Mouse (Mus musculus) neural tube, embryonic 13.5 days (tissue): ENCODE measurements around the gene Vasn. TPM values are rescaled to one million over a fixed set of nuclear protein-coding genes. Genes with fewer than 3 reads are reported as not detected.

Experiments used
- ATAC-seq: fragments of 200-750 bp; cut with Nextera tagmentation; 2 replicates; pipeline ENCODE4 v1.8.0; 2017; ENCODE audit warnings: low read depth, mild to moderate bottlenecking, moderate TSS enrichment, moderate library complexity
- H3K27ac ChIP-seq: fragments of 300-500 bp; sonication (generic); replicated peaks from 2 replicates; pipeline ENCODE4 v1.5.1; 2015; ENCODE audit warnings: moderate library complexity, mild to moderate bottlenecking, inconsistent platforms
- H3K27me3 ChIP-seq: fragments of 300-500 bp; sonication (generic); 2 replicates; pipeline ENCODE4 v1.6.1; 2015; ENCODE audit warnings: mild to moderate bottlenecking, inconsistent platforms
- H3K36me3 ChIP-seq: fragments of 300-500 bp; sonication (generic); 2 replicates; pipeline ENCODE4 v1.6.1; 2015; ENCODE audit warnings: mild to moderate bottlenecking, inconsistent platforms
- H3K4me1 ChIP-seq: fragments of 300-500 bp; sonication (generic); replicated peaks from 2 replicates; pipeline ENCODE4 v1.6.1; 2015; ENCODE audit warnings: inconsistent platforms
- H3K4me2 ChIP-seq: fragments of 300-500 bp; sonication (generic); 2 replicates; pipeline ENCODE4 v1.6.1; 2015; ENCODE audit warnings: inconsistent platforms, mild to moderate bottlenecking, moderate library complexity
- H3K4me3 ChIP-seq: fragments of 300-500 bp; sonication (generic); 2 replicates; pipeline ENCODE4 v1.5.1; 2015; ENCODE audit warnings: mild to moderate bottlenecking, inconsistent platforms
- H3K9ac ChIP-seq: fragments of 300-500 bp; sonication (generic); 2 replicates; pipeline ENCODE4 v1.6.1; 2015; ENCODE audit warnings: moderate library complexity, mild to moderate bottlenecking, inconsistent platforms
- H3K9me3 ChIP-seq: fragments of 300-500 bp; sonication (generic); 2 replicates; pipeline ENCODE4 v1.6.1; 2016; ENCODE audit warnings: inconsistent platforms
- WGBS: fragments of 180-500 bp; shearing (Covaris S2); methylation state at CpG from one replicate; pipeline ENCODE4 v1.1.7; 2015; 5-methylcytosine and 5-hydroxymethylcytosine counted together
- polyA plus RNA-seq: library from polyadenylated mRNA; unstranded; fragments of >200 nt; fragmentation: Nextera tagmentation; extraction: Ambion mirVana; gene quantifications from 2 replicates; pipeline ENCODE4 v1.2.1, GENCODE M21; 2015

Vasn gene
- polyA plus RNA-seq, 1 experiment from 2014 or later, result 6.7 TPM

DNA sequence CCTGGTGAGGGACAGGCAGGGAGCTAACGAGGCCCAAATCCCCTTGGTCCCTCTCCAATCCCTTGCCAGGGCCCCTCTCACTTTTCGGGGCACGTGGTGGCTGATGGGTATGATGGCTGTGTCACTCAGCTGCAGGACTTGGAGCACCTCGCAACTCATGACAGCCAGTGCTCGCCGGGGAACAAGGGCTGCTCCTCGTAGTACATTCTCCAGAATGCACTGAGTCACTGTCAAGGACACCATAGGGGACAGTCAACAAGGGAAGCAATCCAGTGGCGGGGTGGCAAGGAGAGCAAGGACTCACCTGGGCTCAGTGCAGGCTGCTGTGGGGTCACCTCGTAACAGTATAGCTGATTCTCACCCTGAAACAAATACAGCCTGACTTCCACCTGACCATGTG, 5.1 kb upstream of the Vasn start:
- H3K4me2 ChIP-seq, result no peak overlapping the region
- no peak overlapping the region for H3K4me3 ChIP-seq
- H3K9me3 ChIP-seq, result no peaks in the 10 kb centered on the region
- ATAC-seq, result no peak
- peaks cover 3% of the 10 kb centered on the region for H3K4me1 ChIP-seq
- H3K27me3 ChIP-seq, result no peaks in the 10 kb centered on the region
- 93% methylated on average over 9 of the region's 9 CpGs for WGBS
- peaks cover 29% of the 10 kb centered on the region for H3K36me3 ChIP-seq
- no peak overlapping the region for H3K27ac ChIP-seq
- H3K9ac ChIP-seq, result no peak overlapping the region

DNA sequence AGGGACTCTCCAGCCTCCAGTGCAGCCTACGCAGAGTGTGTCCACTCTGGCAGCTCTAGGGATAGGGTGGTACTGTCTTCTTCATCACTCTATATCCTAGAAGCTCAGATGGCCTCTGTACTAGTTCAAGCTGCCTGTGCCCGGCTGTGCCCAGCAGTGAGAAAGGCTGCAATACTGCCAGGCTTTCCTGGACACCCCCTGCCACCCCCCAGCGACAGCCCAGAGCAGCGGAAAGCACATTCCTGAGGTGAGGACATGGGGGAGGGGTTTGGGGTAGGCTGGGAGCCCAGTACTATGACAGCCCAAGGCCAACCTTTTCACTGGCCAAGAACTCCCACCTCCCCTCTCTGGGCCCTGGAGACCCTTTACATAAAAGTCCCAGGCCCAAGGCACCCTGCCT, 4.0 kb upstream of the Vasn start:
- 71% methylated on average over 4 of the region's 4 CpGs for WGBS

DNA sequence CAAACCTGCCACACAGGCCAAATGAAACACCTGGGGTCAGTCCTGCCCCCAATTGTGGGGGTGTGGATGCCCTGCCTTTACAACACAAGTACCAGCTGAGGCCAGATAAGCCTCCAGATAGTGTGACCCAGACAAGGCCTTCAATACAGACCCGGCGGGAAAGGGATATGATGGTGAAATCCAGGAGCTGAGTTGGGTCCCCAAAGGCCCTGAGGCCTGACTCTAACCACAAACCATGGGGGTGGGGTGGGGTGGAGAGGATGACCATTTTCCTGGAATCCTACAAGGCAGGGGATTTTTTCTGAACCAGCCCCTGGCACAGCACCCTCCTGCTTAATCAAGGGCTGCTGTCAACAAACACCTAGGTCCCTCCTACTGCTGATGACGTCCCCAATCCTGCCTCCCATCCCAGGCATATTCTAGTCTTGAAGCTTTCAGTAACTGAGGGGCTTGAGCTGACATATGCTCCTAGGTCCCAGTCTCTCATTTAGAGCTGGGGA, 800 bp upstream of the Vasn start:
- H3K9ac ChIP-seq, result no peak overlapping the region
- H3K4me3 ChIP-seq, result no peak overlapping the region
- WGBS, result 91% methylated on average over 3 of the region's 3 CpGs
- no peak overlapping the region for H3K27ac ChIP-seq
- no peak for ATAC-seq
- no peak overlapping the region for H3K4me2 ChIP-seq
- peaks cover 44% of the 10 kb centered on the region for H3K4me1 ChIP-seq
- H3K27me3 ChIP-seq, result no peaks in the 10 kb centered on the region
- 0 out of 2 replicates have a peak, but pooled peaks cover 8% of the 10 kb centered on the region for H3K36me3 ChIP-seq
- H3K9me3 ChIP-seq, result no peaks in the 10 kb centered on the region

More for the DNA sequence above, 4.0 kb upstream of the Vasn start:
- Histone ChIP-seq H3K9me3 (no peaks in the 10 kb centered on the region), H3K27me3 (no peaks in the 10 kb centered on the region), H3K4me3 (no peak overlapping the region), H3K4me1 (peaks cover 14% of the 10 kb centered on the region), H3K27ac (no peak overlapping the region), H3K36me3 (peaks cover 29% of the 10 kb centered on the region), H3K4me2 (no peak overlapping the region), H3K9ac (no peak overlapping the region)
- ATAC-seq, result no peak

DNA sequence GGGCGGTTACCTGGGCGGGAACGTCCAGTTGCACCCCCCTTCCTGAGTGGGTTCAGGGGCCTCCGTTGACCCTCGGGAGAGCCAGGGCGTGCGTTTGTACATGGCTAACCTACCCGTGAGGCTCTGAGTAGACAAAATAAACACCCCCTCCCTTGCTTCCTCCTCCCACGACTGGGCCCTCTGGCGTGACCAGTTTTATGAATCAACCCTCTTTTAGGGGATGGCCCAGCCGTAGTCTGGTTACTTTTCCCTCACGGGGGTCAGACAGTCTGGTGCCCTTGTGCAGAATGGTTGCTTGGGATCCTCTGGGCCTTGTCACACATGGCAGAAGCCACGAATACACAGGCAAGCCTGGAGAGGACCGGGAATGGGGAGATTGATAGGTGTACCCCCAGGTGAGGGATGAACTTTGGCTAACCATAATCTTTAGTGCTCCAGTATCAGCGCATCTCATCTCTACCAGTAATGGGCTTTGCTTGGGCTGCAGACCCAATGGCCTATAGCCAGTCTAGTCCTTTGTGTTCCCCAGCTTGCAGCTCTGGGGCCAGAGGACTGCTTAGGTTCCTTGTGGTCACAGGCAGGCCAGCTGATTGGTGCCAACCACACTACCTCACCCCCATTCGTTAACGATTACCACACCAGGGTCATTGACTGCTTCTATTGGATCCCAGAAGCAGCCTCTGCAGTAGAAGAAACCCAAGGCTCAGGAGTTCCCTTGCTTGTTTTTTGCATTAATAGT, 695 bp downstream of the Vasn start:
- Histone ChIP-seq H3K4me1 (peaks cover 53% of the 10 kb centered on the region), H3K4me3 (peak overlapping the region; percentile 56), H3K4me2 (peak overlapping the region; percentile 78), H3K36me3 (0 out of 2 replicates have a peak, but pooled peaks cover 6% of the 10 kb centered on the region), H3K27ac (peak overlapping the region; percentile 77), H3K27me3 (no peaks in the 10 kb centered on the region), H3K9me3 (no peaks in the 10 kb centered on the region), H3K9ac (peak overlapping the region; percentile 75)
- peak; percentile 12; the same call in 1 of the 2 replicates for ATAC-seq
- WGBS, result 6% methylated on average over 17 of the region's 17 CpGs

DNA sequence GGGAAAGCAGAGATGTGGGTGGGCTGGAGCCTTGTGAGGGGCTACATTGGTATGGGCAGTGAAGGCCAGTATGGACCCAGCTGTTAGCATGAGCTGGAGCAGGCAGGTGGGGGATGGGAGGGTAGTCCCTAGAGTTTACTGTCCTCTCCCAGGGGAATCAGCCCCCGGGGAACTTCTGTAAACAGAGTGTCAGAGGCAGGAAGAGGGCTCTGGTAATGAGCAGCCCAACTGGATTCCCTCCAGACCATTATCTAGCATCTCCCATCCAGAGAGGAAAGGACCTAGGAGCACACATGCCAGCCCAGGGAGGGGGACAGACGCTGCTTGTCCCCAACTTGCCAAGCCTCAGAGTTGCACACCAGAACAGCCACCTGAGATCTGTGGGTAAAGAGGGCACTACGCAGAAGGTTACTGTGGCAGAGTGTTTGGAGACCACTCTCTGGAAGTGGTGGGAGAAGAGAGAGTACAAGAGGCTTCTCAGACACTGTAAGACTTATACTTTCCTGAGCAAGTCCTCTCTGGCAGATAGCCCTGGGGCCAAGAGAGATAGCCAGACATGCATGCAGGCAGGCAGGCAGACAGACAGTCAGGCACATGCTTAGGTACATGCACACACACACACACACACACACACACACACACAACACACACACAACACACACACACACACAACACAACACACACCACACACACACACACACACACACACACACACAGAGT, 1.5 kb downstream of the Vasn start:
- Histone ChIP-seq H3K27ac (no peak overlapping the region), H3K4me3 (peak overlapping the region; percentile 56), H3K4me2 (peak overlapping the region; percentile 78), H3K27me3 (no peaks in the 10 kb centered on the region), H3K9me3 (no peaks in the 10 kb centered on the region), H3K36me3 (0 out of 2 replicates have a peak, but pooled peaks cover 6% of the 10 kb centered on the region), H3K4me1 (peaks cover 55% of the 10 kb centered on the region), H3K9ac (0 out of 2 replicates have a peak overlapping the region, but pooled peaks have one; percentile 75)
- ATAC-seq, result no peak
- WGBS, result 43% methylated on average over 3 of the region's 3 CpGs

DNA sequence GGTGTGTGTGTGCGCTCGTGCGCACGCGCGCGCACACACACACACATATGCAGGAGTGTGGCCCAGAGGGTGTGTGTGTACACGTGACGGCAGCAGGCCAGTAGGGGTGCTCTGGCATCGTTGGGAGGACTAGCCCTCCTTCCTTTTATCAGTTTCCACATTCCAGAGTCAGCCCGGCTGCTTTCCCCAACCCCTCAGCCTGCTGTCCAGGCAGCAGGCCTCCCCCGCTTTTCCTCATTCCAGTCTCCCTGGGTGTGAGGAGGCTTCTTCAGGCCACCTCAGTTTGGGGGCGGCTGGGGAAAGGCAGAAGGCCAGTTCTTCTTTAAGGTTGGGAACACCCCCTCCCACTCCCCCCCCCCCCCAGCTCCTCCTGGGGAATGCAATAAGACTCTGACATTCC, 2.4 kb downstream of the Vasn start:
- Histone ChIP-seq H3K36me3 (0 out of 2 replicates have a peak, but pooled peaks cover 11% of the 10 kb centered on the region), H3K4me2 (peak overlapping the region; percentile 36), H3K4me3 (no peak overlapping the region), H3K4me1 (peaks cover 64% of the 10 kb centered on the region), H3K9ac (no peak overlapping the region), H3K27ac (peak overlapping the region; percentile 62), H3K27me3 (no peaks in the 10 kb centered on the region), H3K9me3 (no peaks in the 10 kb centered on the region)
- 43% methylated on average over 13 of the region's 13 CpGs for WGBS
- ATAC-seq, result no peak

DNA sequence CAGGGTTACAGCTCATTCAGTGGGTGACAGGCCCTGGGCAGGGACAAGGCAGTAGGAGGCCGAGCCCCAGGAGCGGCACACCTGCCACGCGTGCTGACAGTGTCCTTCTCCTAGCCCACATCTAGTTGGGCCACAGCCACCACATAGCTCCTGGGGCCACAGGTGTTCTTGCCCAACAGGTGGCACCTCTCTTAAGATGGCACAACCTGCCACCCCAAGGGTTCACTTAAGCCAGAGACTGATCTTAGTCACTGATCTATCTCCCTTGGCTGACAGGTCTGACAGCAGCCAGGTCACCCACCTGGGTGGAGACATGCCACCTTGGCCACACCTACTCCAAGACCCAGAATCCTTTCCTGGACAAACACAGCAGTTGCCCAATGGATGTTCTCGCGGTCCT, 3.2 kb downstream of the Vasn start:
- Histone ChIP-seq H3K27me3 (no peaks in the 10 kb centered on the region), H3K4me2 (peak overlapping the region; percentile 36), H3K4me3 (no peak overlapping the region), H3K4me1 (peaks cover 72% of the 10 kb centered on the region), H3K27ac (peak overlapping the region; percentile 62; the same call in 1 of the 2 replicates), H3K36me3 (0 out of 2 replicates have a peak, but pooled peaks cover 11% of the 10 kb centered on the region), H3K9ac (no peak overlapping the region), H3K9me3 (no peaks in the 10 kb centered on the region)
- WGBS, result 93% methylated on average over 6 of the region's 6 CpGs
- no peak for ATAC-seq

DNA sequence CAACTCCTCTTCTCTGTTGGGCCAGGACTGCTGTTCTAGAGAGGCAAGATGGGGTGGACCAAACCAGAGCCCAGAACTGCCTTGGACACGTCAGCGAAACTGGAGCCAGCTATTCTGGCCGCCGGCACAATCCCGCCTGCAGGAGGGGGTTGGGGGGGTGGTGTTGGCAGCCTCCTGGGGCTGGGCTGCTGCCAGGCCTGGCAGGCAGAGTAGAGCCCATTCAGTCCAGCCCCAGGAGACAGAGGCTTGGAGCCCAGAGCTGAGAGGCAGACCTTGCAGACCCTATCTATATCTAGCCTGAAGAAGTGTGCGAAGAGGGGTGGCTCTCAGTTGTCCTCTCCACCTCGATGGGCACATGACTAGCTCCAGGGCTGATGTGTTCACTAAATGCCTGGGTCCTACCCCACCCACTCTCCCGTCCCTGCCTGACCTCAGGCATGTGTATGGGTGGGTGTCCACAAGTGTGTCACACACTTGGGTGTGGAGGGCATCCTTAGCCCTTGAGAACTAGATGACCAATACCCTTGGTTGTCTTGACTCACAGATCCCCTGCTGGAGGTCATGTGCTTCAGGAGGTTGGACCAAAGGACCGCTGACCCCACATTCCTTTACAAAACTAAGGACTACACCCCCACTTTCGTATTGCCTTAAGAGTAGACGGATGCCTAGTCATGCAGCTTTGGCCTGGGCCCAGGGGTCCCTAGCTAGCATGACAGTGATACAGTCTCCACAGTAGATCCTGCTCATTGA, 4.1 kb downstream of the Vasn start:
- Histone ChIP-seq H3K27ac (0 out of 2 replicates have a peak overlapping the region, but pooled peaks have one; percentile 28), H3K4me2 (no peak overlapping the region), H3K4me1 (peaks cover 72% of the 10 kb centered on the region), H3K4me3 (no peak overlapping the region), H3K36me3 (peaks cover 18% of the 10 kb centered on the region), H3K9me3 (no peaks in the 10 kb centered on the region), H3K9ac (no peak overlapping the region), H3K27me3 (no peaks in the 10 kb centered on the region)
- peak; percentile 30; the same call in 1 of the 2 replicates for ATAC-seq
- WGBS, result 75% methylated on average over 11 of the region's 11 CpGs

DNA sequence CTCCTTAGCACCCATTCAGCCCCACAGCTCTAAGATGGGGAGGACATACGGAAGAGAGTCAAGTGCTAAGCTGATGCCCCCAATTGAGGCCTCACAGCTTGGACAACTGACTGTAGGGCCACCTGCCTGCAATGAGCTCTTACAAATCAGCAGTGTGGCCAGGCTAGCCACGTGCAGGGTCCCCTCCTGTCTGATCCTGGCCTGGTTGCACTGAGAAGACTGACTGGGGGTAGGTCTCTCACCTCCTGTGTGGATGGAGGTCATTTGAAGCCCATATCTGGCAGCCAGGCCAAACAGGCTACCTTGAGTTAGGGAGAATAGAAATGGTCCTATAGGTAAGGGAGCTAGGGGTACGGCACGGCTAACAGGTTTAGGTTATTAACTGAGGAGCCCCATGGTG, 6.1 kb downstream of the Vasn start:
- Histone ChIP-seq H3K4me2 (no peak overlapping the region), H3K9ac (no peak overlapping the region), H3K4me1 (peaks cover 58% of the 10 kb centered on the region), H3K36me3 (peaks cover 37% of the 10 kb centered on the region), H3K9me3 (no peaks in the 10 kb centered on the region), H3K27me3 (no peaks in the 10 kb centered on the region), H3K4me3 (no peak overlapping the region), H3K27ac (no peak overlapping the region)
- no peak for ATAC-seq
- WGBS, result 80% methylated on average over 4 of the region's 4 CpGs

DNA sequence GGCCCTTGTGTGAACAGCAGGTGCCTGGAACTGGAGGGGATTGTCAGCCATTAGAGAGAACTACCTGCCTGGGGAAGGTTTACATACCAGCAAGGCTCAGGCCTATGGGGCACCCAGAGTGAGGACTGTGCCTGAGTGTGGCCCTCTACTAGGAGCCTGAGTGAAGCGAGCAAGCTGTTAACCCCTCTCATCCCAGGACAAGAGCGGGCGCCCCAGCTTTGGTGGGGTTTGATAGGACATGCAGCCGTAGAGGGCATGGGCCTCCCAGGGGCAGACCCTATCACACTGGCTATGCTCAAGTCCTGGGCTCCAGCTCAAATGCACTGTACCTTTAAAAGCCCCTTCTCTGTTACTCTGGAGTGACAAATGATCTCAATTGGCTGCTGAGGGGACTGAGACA, 7.1 kb downstream of the Vasn start:
- no peak for ATAC-seq
- Histone ChIP-seq H3K4me1 (peaks cover 56% of the 10 kb centered on the region), H3K36me3 (peaks cover 46% of the 10 kb centered on the region), H3K27me3 (no peaks in the 10 kb centered on the region), H3K9ac (no peak overlapping the region; the same call in 1 of the 2 replicates), H3K4me3 (no peak overlapping the region), H3K9me3 (no peaks in the 10 kb centered on the region), H3K4me2 (no peak overlapping the region), H3K27ac (no peak overlapping the region)
- WGBS, result 64% methylated on average over 4 of the region's 4 CpGs

DNA sequence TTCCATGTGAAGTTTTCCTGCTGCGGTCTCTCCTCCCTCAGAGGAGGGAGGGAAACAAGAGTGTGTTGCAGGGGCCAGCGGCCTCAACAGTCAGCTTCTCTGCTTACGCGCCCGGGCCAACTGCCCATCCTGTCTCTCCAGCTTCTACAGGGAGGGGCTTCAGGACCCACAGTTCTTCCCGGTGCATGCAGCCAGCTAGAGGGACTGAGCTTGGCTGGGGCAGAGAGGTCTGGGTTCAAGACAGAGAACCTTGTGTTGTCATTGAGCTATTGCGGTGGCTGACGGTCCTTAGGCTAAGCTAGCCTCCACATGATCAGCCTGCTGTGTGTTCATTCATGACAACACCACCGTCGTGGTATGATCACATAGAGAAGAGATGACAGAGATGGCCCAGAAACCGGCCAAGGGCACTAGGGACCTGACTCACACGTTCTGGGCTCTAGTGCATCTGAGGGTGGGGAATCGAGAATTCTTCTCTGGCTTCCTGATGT, 8.0 kb downstream of the Vasn start:
- H3K4me3 ChIP-seq, result no peak overlapping the region
- 0 out of 2 replicates have a peak overlapping the region, but pooled peaks have one; percentile 18 for H3K27ac ChIP-seq
- H3K9ac ChIP-seq, result 0 out of 2 replicates have a peak overlapping the region, but pooled peaks have one; percentile 17
- no peak overlapping the region for H3K4me2 ChIP-seq
- peaks cover 52% of the 10 kb centered on the region for H3K4me1 ChIP-seq
- WGBS, result 71% methylated on average over 13 of the region's 13 CpGs
- ATAC-seq, result no peak
- no peaks in the 10 kb centered on the region for H3K9me3 ChIP-seq
- H3K27me3 ChIP-seq, result no peaks in the 10 kb centered on the region
- H3K36me3 ChIP-seq, result peaks cover 55% of the 10 kb centered on the region
